ENCODE assay signal across 15 mouse cellular contexts in genomic region chr8:61236506-61237268, GRCm38 (mm10). TPM values are rescaled to one million over a fixed set of nuclear protein-coding genes. Genes with fewer than 3 reads are reported as not detected.
DNase-seq lines count a peak whose midpoint lies in the region; ATAC-seq and TF ChIP-seq lines count a peak whose summit lies in the region.
"Had no signal": no experiment of that assay in that cellular context is flagged by ENCODE, and none has a peak within 500 bp of the region (broad histone marks: within the 10 kb centered on the region; RNA-seq: fewer than 3 reads in every experiment).

No protein-coding gene starts in this region.

- intact Hi-C loops in heart, adult 2 months (cut with DNase I), result no loop called here

- no peak overlapping the region for H3K27ac ChIP-seq in heart, embryonic 12.5 days (ENCODE audit: poor library complexity, severe bottlenecking)
- H3K27ac ChIP-seq in heart, adult 2 months, result no peak overlapping the region
- no peak overlapping the region for H3K27ac ChIP-seq in liver, embryonic 11.5 days (ENCODE audit: low read depth, low read length)
- peak overlapping the region; percentile 25; the same call in 1 of the 2 replicates for H3K27ac ChIP-seq in forebrain, embryonic 16.5 days (ENCODE audit: low read length)
- peak overlapping the region; percentile 73 for H3K27ac ChIP-seq in small intestine, adult 2 months (ENCODE audit: insufficient read depth, low read depth, low read length)
- H3K27ac ChIP-seq: limb, embryonic 12.5 days had no signal

- no peak for TF ChIP-seq EP300 in heart, adult 2 months (IDR thresholded peaks at IDR 0.05; ENCODE audit: insufficient read depth, low read depth, low read length)

- H3K9ac ChIP-seq in heart, embryonic 12.5 days, result no peak overlapping the region
- no peak overlapping the region for H3K9ac ChIP-seq in heart, adult 2 months (ENCODE audit: low read depth, low read length)
- no peak overlapping the region for H3K9ac ChIP-seq in liver, embryonic 11.5 days (ENCODE audit: low read depth, low read length)
- H3K9ac ChIP-seq in forebrain, embryonic 16.5 days (replicated peaks; ENCODE audit: low read depth, low read length), result no peak overlapping the region
- H3K9ac ChIP-seq: limb, embryonic 12.5 days had no signal

- H3K4me2 ChIP-seq in heart, embryonic 12.5 days, result peak overlapping the region; percentile 23; the same call in 1 of the 2 replicates
- H3K4me2 ChIP-seq in liver, embryonic 11.5 days, result no peak overlapping the region
- no peak overlapping the region; the same call in 1 of the 2 replicates for H3K4me2 ChIP-seq in forebrain, embryonic 16.5 days (ENCODE audit: low read length)
- H3K4me2 ChIP-seq: limb, embryonic 12.5 days had no signal

- no peak for TF ChIP-seq POLR2A in heart, adult 2 months (IDR thresholded peaks at IDR 0.05; ENCODE audit: insufficient read depth, low read depth, low read length)
- no peak for TF ChIP-seq POLR2A in small intestine, adult 2 months (IDR thresholded peaks at IDR 0.05; ENCODE audit: low read depth, low read length)

- H3K4me1 ChIP-seq in heart, embryonic 12.5 days (replicated peaks), result peaks cover 16% of the 10 kb centered on the region
- no peaks in the 10 kb centered on the region; the same call in 1 of the 2 replicates for H3K4me1 ChIP-seq in heart, adult 2 months (ENCODE audit: control insufficient read depth, insufficient read depth, low read length)
- 0 out of 2 replicates have a peak, but pooled peaks cover 13% of the 10 kb centered on the region for H3K4me1 ChIP-seq in liver, embryonic 11.5 days (replicated peaks; ENCODE audit: control insufficient read depth, insufficient read depth, low read length)
- H3K4me1 ChIP-seq in forebrain, embryonic 16.5 days (replicated peaks; ENCODE audit: control insufficient read depth, insufficient read depth, low read length), result peaks cover 24% of the 10 kb centered on the region
- H3K4me1 ChIP-seq in small intestine, adult 2 months (ENCODE audit: control insufficient read depth, insufficient read depth, insufficient read length, low read length), result peaks cover 31% of the 10 kb centered on the region; the same call in 1 of the 2 replicates

- TF ChIP-seq CTCF in heart, adult 2 months (IDR thresholded peaks at IDR 0.05), result no peak
- TF ChIP-seq CTCF in small intestine, adult 2 months (IDR thresholded peaks at IDR 0.05; ENCODE audit: extremely low read depth, insufficient read length, insufficient replicate concordance, low read depth, low read length), result no peak

- no peak overlapping the region for H3K4me3 ChIP-seq in heart, embryonic 12.5 days
- no peak overlapping the region for H3K4me3 ChIP-seq in heart, adult 2 months
- no peak overlapping the region for H3K4me3 ChIP-seq in liver, embryonic 11.5 days (ENCODE audit: low read depth, low read length)
- H3K4me3 ChIP-seq in forebrain, embryonic 16.5 days (replicated peaks; ENCODE audit: low read length), result no peak overlapping the region
- no peak overlapping the region for H3K4me3 ChIP-seq in small intestine, adult 2 months (ENCODE audit: low read depth, low read length)
- H3K4me3 ChIP-seq: limb, embryonic 12.5 days had no signal

- 29% methylated on average over 9 of the region's 9 CpGs for WGBS in heart, embryonic 12.5 days
- WGBS in heart, adult 2 months, result 53% methylated on average over 9 of the region's 9 CpGs
- WGBS in liver, embryonic 11.5 days, result 37% methylated on average over 9 of the region's 9 CpGs
- WGBS in forebrain, embryonic 16.5 days, result 71% methylated on average over 9 of the region's 9 CpGs
- 22% methylated on average over 9 of the region's 9 CpGs for WGBS in small intestine, adult 2 months

- peaks cover 6% of the 10 kb centered on the region; the same call in 1 of the 2 replicates for H3K79me2 ChIP-seq in heart, adult 2 months (replicated peaks; ENCODE audit: control insufficient read depth, insufficient read depth, low read length)

- H3K27me3 ChIP-seq in heart, embryonic 12.5 days (replicated peaks), result peaks cover 38% of the 10 kb centered on the region
- no peaks in the 10 kb centered on the region; the same call in 1 of the 2 replicates for H3K27me3 ChIP-seq in heart, adult 2 months (ENCODE audit: control insufficient read depth, insufficient read depth, low read length)
- no peaks in the 10 kb centered on the region for H3K27me3 ChIP-seq in liver, embryonic 11.5 days (replicated peaks; ENCODE audit: control insufficient read depth, insufficient read depth, low read length)
- no peaks in the 10 kb centered on the region for H3K27me3 ChIP-seq in forebrain, embryonic 16.5 days (replicated peaks; ENCODE audit: control insufficient read depth, insufficient read depth, low read length)
- H3K27me3 ChIP-seq in small intestine, adult 2 months (ENCODE audit: control insufficient read depth, insufficient read depth, low read length), result no peaks in the 10 kb centered on the region
- H3K27me3 ChIP-seq: limb, embryonic 12.5 days had no signal

- H3K9me3 ChIP-seq in heart, embryonic 12.5 days (replicated peaks), result no peaks in the 10 kb centered on the region
- H3K9me3 ChIP-seq in liver, embryonic 11.5 days (ENCODE audit: control insufficient read depth, low read length), result no peaks in the 10 kb centered on the region
- H3K9me3 ChIP-seq in forebrain, embryonic 16.5 days (ENCODE audit: control insufficient read depth, low read length), result no peaks in the 10 kb centered on the region
- H3K9me3 ChIP-seq: limb, embryonic 12.5 days had no signal

- ATAC-seq in heart, embryonic 12.5 days (ENCODE audit: insufficient number of reproducible peaks, low FRiP score), result no peak
- ATAC-seq in liver, embryonic 11.5 days (replicated peaks; ENCODE audit: low FRiP score), result no peak; the same call in 1 of the 2 replicates
- peak; percentile 97 for ATAC-seq in forebrain, embryonic 16.5 days
- ATAC-seq: CD4-positive, CD25-positive, alpha-beta regulatory T cell, adult 4 months had no signal

- 0 out of 2 replicates have a peak, but pooled peaks cover 2% of the 10 kb centered on the region for H3K36me3 ChIP-seq in heart, embryonic 12.5 days
- no peaks in the 10 kb centered on the region for H3K36me3 ChIP-seq in heart, adult 2 months (ENCODE audit: control insufficient read depth, insufficient read depth, low read length)
- no peaks in the 10 kb centered on the region for H3K36me3 ChIP-seq in liver, embryonic 11.5 days (ENCODE audit: control insufficient read depth, insufficient read depth, low read length)
- no peaks in the 10 kb centered on the region for H3K36me3 ChIP-seq in forebrain, embryonic 16.5 days (ENCODE audit: control insufficient read depth, insufficient read depth)
- no peaks in the 10 kb centered on the region; the same call in 1 of the 2 replicates for H3K36me3 ChIP-seq in small intestine, adult 2 months (ENCODE audit: control insufficient read depth, insufficient read depth, low read length)

- no peak for DNase-seq in heart, adult 2 months
- peak; percentile 10 for DNase-seq in liver
- DNase-seq in liver, embryonic 11.5 days (ENCODE audit: low spot score), result no peak
- no peak for DNase-seq in adrenal gland, adult 18-20 months (ENCODE audit: low spot score in 2 of 2)
- no peak for DNase-seq in retina, postnatal 1 day
- DNase-seq: adrenal gland, adult 8-10 months; cerebellum, adult 11 months; gastrocnemius, postnatal 10 days; kidney, adult 11 months; thymus, postnatal 25 days had no signal

RNA-seq across cellular contexts. Expression of gene Sh3rf1, which starts 13.0 kb away (rescaled TPM):
- 6.5 and 7.5 TPM in 2 replicates for polyA plus RNA-seq in heart, embryonic 12.5 days (2016; fragmentation: Nextera tagmentation; extraction: Ambion mirVana)
- 1 to 10 TPM; 4.8 to 4.9 TPM for total RNA-seq in heart, adult 2 months (2021)
- polyA plus RNA-seq in heart, adult 2 months (2012; rRNA removed), result 3.1 and 4.2 TPM in 2 replicates
- 6.7 and 7.1 TPM in 2 replicates for polyA plus RNA-seq in liver, embryonic 11.5 days (2014; fragmentation: Nextera tagmentation; extraction: Ambion mirVana)
- 30.4 and 33.6 TPM in 2 replicates for polyA plus RNA-seq in forebrain, embryonic 16.5 days (2015; fragmentation: Nextera tagmentation; extraction: Ambion mirVana)
- polyA plus RNA-seq in small intestine, adult 2 months (2012; rRNA removed), result 8.5 and 18.3 TPM in 2 replicates
- total RNA-seq in adrenal gland, adult 18-20 months (2021), result 1 to 10 TPM; 5.3 to 9.9 TPM

Comparison
In these comparisons a context has a peak if more than half of its experiments do, and no peak if none do; other contexts are left out.
1. H3K27ac ChIP-seq: peak in forebrain, embryonic 16.5 days (single experiment) and small intestine, adult 2 months (single experiment); none in heart, embryonic 12.5 days (single experiment), heart, adult 2 months (single experiment) and liver, embryonic 11.5 days (single experiment).